Mouse (Mus musculus) layer of hippocampus, adult 11-12 months (tissue): ENCODE data around the gene Gpr153.

Experiments
- DNase-seq: peaks from one replicate; pipeline ENCODE4 v3.0.0; 2022; ENCODE audit warnings: low spot score

Gpr153 gene

DNA sequence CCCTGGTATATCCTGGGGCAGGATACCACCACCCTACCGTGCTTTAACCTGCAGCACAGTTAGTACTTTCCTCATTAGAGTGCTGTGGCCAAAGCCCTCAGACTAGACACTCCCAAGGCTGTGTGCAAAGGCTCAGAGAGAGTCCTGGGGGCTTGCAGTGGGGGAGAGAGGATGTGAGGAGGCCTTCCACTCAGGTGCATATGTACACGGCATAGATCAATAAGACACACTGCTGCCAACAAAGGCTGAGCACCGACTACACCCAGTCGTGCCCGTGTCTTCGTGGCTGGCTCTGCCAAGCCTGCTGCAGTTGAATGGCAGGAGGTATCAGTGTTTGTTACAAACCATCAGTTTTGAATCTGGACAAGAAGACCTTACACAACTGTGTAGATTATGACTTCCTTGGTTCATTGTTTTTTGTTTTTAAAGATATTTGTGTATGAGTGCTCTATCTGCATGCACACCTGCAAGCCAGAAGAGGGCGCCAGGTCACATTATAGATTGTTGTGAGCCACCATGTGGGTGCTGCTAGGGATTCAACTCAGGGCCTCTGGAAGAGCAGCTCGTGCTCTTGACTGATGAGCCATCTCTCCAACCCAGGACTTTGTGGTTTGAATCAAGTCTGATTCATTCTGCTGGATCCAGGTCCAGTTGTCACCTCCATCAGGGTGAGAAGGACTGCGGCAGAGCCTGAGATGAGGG, 9.0 kb upstream of the Gpr153 start:
- DNase-seq: no peak

DNA sequence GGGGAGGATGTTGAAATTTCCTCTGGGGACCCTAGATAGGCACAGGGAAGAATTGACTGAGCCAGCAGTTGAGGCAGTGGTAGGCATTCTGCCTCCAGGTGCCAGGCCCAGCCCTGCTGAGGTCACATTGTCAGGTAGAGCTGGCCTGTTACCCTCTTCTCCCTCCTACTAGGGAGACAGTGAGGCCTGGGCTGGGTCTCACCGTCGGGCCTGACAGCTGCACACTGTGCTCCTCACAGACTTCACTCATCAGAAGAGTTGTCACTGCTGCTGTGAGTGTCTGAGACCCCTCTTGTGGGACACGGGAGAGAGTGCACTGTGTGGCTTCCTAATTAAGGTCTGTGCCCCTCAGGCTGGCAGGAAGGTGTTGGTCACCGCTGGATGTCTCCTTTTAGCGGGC, 8.2 kb upstream of the Gpr153 start:
- no peak for DNase-seq

DNA sequence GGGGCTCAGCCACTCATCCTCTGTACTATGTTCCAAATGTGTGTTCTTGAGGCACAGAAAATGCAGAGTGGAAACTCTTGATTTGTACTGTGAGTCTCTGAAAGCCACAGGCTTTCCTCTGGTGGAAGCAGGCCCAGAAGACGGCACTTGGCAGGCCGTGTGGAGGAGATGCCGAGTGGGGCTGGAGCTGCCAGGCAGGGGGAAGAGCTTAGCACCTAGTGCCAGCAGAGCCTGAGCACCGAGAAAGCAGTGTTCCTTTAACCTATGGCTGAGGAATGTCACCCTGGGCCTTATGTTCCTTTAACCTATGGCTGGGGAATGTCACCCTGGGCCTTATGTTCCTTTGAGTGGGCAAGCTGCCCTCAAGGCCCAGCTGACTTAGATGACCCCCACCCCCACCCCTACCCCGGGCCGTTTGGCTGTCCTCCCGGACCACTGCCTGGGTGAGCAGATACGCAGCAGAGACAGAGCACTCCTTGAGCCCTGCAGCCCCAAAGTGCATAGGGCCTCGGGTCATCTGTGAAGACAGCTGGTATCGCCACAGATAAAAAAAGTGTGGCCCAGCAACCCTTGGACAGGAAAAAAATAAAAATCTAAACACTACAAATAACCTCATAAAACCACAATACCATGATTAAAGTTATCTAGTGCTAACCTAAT, 7.7 kb upstream of the Gpr153 start:
- DNase-seq: no peak

DNA sequence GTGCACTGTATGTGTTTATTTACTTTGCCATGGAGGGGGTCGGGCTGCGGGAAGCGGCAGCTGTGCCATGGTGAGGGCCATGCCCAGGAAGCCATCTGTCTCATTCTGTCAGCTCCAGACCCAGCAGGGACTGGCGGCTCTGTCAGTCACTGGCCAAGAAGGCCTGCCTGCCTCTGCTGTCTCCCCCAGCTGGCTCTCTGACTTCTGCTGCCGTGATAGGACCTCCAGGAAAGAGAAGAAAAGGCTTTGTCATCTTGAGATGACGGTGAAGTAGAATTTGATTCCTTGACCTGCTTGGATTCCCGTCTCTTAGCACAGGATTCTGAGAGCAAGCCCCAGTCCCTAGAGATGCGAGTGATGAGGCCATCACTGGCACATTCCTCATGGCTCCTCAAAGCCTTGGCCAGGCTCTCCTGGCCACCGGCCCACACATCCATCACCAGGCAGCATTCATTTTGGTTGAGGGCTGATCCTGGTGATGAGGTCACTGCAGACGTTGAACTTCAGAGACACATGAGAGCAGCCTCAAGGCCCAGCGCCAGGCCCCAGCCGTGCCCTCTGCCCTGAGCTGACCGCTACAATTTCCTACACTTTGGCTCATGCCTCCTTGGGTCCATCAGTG, 6.2 kb upstream of the Gpr153 start:
- DNase-seq: no peak

DNA sequence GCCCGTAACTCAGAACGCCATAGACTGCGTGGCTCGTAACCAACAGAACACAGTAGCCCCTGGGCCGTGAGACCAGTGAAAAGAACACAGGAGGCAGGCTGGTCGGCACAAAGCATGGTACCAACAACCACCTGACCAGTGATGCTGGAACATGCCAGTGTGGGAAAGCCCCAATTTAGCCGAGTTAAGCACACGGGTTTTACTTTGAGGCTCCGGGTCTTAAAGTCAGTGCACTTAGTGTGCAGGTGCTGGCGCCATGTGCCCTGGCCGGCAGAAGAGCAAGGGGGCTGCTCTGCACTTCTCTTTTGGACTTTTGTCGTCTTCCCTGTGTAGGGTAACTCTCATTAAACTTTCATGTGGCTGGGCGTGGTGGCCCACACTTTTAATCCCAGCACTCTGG, 4.1 kb upstream of the Gpr153 start:
- DNase-seq: no peak

DNA sequence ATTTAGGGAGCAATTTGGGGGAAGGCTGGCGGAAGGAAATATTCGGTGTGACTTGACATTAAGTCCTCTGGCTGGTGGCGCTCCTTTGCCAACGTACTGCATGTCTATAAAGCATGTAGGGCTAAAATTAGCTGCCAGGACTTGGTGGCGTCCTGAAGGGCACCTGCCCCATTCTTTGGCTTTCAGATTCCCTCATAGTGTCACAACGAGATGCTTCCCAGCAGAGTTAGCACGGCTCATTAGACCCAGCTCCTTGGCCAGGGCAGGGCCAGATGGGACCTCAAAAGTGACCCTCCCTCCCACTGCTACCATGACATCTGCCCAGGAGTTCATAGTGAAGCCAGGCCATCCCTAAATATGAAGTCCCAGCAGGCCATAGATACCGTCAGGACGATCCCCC, 3.4 kb upstream of the Gpr153 start:
- DNase-seq: no peak

DNA sequence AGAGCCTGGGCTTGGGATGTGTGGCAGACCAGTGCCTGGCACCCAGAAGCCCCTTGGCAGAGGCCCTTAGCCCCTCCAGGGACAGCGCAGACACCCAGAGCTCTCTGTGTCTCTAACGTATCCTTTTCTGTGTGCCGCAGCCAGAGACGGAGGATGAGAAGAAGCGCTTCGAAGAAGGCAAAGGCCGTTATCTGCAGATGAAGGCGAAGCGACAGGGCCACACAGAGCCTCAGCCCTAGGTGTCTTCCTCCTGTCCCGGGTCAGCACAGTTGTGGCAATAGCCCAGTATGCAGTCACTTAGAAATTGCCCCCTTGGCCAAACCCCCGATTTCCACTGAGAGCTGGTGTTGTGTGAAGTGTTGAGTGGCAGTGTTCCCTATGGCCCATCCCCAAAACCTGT, 2.7 kb upstream of the Gpr153 start:
- no peak for DNase-seq

DNA sequence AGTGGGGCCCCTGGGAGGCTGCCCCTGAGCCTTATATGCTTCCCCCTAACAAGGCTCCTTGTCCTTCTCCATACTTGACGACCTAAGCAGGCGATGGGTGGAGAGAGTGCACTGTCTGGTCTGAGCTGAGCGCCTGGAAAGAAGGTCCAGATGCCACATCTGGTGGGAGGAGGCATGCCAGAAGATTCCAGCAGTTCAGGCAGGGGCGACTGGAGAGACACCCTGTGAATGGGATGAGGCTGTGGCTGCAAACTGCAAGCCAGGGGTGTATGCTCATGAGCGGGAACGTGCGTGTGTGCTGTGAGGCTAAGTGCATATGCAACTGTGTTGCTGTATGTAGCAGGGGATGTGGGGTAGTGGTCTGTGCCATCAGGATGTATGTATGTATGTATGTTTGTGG, 2.0 kb upstream of the Gpr153 start:
- DNase-seq: no peak

DNA sequence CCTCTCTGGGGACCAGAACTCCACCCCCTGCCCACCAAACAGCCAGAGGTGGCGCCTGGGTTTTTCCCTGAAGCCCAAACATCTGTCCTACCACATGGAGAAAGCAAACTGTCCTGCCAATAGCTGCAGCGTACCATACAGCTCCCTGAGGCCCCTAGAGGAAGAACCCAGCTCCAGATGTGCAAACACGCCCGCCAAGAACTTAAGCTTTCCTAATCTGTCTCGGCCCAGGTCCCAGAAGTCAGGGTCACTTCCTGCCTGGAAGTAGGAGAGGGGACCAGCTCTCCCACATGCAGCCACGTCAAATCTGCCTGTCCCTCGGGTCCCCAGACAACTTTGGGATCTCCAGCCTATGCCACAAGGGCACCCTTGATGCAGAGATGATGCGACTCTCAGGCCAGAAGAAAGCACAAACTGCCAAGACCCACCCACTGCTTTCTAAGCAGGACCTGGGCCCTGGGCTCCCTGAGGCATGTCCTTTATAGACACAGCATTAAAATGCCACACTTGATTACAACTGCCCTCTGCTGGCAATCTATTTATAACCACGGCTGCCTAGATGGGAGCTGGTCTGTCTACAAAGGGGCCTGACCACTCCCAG, 1.5 kb upstream of the Gpr153 start:
- no peak for DNase-seq

DNA sequence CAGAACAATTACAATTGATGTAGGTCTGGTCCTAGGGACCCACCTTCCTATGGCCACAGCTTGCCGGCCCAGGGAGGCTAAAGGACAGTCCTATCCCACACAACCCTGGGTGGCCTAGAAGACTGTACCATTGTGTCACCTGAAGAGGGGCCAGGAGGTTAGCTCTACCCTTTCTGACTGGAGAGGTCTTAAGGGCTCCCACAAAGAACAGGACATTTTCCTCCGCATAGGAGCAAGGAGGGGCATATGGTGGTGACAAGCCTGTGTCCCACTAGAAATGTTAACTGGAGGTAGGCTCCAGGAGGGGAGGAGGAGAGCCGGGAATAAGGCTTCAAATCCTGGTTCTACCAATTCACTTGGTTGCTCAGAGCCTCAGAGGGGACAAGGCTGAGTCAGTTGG, 841 bp upstream of the Gpr153 start:
- no peak for DNase-seq

DNA sequence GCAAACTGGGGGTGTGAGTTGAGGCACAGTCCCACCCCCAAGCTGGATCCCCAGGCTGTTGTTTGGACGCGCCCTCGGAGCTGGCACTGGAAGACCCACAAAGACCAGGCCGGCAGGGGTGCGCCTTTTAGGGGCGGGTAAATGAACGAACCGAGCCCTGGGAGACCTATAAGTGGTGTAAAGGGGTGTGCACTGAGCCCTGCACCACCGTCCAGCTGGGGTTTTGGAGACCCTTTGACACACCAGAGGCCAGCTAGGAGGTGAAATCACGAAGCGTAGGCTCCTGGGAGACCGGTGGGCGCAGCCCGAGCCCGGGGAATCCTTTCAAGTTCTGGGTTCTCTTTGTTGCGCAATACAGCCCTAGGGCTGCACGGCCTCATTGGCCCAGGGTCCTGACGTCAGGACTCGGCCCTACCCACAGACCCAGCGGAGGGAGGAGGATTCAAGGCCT, 674 bp downstream of the Gpr153 start:
- no peak for DNase-seq

DNA sequence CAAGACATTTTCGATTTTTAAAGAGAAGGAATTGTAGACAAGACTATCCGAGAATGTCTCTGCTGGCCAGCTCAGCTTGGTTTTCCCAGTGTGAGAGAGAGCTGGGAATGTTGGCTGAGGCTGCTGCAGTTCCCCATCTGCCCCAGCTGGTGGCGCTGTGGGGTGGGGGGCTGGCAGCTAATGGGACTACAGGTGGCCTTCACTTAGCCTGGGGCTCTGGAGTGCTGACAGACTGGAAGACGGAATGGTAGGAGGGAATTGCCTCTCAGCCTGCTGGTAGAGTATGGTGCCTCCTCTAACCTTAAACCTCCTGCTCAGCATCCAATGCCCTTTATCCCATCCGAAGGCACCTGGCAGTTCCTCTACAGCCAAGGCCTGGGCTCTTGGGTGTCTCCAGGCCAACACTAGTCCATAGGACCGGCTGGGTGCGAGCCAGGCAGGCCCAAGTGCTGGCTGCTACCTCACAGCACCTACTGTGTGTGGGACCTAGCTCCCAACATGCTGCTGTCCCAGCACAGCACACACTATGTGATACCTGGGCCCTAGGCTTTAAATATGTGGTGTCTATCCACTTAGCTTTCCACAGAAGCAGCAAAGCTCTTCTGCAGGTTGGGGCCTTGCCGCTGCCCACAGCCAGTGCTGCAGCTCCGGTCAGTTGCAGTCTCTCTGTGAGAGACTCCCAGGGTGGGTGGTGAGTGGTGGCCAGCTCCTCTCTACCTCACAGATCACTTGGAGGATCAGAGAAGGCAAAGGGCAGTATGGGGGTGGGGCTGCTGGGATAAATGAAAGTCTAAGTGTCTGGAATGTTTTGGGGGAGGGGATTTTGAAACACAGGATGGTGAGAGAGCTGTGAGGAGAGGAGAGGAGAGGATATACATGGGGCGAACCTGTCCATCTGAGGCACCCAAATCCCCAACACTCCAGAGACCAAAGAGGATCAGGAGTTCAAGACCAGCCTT, 2.6 kb downstream of the Gpr153 start:
- DNase-seq: no peak

DNA sequence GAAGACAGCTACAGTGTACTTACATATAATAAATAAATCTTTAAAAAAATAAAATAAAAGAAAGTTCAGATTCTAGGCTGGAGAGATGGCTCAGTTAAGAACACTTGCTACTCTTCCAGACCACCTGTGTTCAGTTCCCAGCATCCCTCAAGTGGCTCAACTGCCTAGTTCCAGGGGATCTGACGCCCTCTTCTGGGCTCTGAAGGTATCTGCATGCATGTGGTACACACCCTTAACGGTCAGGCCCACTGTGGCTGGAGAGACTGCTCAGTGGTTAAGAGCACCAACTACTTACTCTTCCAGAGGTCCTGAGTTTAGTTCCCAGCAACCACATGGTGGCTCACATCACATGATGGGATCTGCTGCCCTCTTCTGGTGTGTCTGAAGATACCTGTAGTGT, 3.9 kb downstream of the Gpr153 start:
- DNase-seq: no peak

DNA sequence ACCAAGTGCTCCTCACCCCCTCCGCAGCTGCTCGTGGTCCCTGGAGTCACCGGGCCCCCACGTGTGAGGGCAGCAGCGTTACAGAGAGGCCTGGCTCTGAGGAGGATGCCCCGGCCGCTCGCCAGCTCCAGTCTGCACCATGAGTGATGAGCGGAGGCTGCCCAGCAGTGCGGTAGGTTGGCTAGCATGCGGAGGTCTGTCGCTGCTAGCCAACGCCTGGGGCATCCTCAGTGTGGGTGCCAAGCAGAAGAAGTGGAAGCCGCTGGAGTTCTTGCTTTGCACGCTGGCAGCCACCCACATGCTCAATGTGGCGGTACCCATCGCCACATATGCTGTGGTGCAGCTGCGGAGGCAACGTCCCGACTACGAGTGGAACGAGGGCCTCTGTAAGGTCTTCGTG, 5.0 kb downstream of the Gpr153 start:
- no peak for DNase-seq

DNA sequence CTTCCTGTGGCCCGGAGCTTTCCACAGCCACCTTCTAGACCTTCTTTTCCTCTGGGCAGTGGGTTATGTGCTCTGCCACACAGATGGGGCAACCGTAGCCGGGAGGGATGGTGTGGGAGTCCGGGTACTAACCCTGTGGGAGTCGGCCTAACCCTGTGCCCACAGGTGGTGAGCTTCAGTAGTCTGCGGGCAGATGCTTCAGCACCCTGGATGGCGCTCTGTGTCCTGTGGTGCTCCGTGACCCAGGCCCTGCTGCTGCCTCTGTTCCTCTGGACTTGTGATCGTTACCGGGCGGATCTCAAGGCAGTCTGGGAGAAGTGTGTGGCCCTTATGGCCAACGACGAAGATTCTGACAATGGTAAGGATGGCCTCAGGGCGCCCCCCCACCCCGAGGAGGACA, 7.6 kb downstream of the Gpr153 start:
- DNase-seq: no peak

DNA sequence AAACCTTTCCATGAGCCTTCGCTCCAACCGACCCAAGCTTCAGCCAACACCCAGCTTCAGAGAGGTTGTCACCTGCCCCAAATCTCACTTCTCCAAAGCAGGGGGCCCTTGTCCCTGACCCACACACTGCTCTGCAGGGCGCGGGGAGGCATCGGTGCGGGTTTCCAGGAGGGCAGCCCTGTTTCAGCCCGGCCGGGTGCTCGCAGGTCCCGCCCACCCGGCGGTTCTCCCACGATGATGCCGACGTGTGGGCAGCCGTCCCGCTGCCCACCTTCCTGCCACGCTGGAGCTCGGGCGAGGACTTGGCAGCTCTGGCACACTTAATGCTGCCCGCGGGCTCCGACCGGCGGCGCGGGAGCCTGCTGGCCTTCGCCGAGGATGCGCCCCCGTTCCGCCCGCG, 8.7 kb downstream of the Gpr153 start:
- no peak for DNase-seq

DNA sequence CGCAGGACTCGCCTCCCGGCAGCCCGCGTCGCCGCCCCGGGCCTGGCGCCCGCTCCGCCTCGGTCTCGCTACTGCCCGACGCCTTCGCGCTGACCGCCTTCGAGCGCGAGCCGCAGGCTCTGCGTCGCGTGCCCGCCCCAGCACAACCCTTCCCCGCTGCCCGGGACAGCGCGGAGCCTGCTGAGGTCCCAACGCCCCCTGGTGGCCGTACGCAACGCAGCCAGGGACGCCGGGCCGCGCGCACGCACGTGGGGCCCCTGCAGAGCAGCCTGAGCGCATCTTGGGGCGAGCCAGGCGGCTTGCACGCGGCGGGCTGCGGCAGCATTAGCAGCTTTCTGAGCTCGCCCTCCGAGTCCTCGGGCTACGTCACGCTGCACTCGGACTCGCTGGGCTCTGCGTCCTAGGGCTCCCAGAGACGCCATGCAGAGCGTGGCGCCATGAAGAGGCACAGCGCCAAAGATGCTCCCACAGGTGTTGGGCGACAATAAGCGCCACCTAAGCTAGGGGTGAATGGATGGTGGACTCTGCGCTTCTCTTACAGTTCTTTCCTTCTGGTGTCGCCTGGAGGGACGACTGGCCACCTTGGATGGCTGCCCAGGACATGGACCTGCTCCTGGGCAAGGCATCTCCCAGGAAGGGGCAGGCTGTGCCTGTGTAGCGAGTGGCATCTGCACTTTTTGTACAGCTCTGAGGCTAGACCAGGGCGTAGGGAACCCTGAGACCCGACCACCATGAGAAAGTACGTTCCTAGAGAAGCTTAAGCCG, 9.3 kb downstream of the Gpr153 start:
- DNase-seq: peak; percentile 88

DNA sequence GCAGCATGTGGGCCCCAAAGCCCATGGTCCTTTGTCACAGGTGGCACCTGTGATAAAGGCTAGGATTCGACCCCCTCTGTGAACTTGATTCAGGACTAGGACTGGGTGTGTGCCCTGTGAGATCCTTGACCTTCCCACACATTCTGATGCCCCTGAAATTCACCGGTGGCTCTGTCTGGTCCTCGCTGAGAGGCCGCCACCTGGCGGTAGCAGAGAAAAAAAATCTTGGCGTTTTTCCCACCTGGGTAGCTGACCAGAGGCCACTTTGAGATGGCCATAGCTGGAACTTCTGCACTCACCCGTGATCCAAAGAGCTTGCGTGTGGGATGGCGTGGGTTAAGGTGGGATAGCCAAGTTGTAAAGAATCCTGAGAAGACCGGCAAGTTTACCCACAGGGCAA, 11.5 kb downstream of the Gpr153 start:
- no peak for DNase-seq

DNA sequence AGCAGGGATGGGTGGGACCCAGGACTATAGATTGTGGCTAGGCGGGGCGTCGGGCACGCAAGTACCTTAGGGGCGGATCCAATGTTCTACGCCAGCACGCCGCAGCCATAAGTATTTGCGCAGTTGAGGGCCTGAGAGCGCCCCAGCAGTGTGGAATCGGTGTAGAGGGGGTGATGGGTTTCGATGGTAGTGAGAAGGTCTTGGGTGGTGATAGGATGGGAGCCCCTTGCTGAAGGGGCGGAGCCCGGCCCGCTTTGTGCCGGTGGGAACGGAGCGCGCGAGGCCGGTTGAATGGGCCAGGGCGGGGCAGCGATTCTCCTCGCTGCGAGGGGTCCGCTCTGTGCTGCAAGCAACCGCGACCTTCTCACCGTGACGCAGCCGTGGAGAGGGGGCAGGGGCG, 12.2 kb downstream of the Gpr153 start:
- no peak for DNase-seq

DNA sequence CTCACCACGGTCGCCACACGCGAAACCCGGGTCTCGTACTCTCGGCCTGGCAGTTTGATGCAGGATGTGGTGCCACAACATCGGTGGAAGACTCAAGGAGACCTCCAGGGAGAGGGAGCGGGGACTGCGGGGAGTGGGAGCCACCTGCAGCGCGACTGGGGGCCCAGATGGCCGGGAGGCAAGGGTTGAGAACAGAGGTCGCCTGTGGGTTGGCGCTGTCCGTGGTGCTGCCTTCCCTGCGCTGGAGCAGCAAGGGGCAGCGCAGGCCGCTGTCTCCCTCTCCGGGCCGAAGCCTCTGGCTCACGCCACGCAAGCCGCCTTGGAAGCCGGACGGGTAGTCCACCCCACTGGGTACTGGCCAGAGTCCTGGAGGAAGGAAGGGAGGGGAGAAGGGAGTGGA, 12.9 kb downstream of the Gpr153 start:
- no peak for DNase-seq
